Mouse (Mus musculus): ENCODE measurements around the gene Got1. TPM values are rescaled to one million over a fixed set of nuclear protein-coding genes. Genes with fewer than 3 reads are reported as not detected.
"Not testable (repeated sequence)": the region's sequence is repeated elsewhere in the genome, so short reads cannot be mapped to it uniquely, and the experiment has no call there.

Gene Got1
- total RNA-seq, 2 experiments from 2014 or later, result 213 to 228 TPM

- no peak for DNase-seq (ENCODE audit: extremely low spot score in 1 of 2, low spot score in 2 of 2)
- intact Hi-C loops (cut with DNase I), result no loop called here
These were observed 1.2 kb upstream of the Got1 start for GRCm38 (mm10) chr19:43525566-43525965.

GRCm38 (mm10) chr19:43525104-43525482 is 688 bp upstream of the Got1 start:
- intact Hi-C loops (cut with DNase I), result no loop called here
- DNase-seq (ENCODE audit: extremely low spot score in 1 of 2, low spot score in 2 of 2), result peak; percentile 53 to 64

GRCm38 (mm10) chr19:43523551-43523950 is 854 bp downstream of the Got1 start:
- peak in 1 of 2 experiments; percentile 58 for DNase-seq (ENCODE audit: extremely low spot score in 1 of 2, low spot score in 2 of 2)
- intact Hi-C loops (cut with DNase I), result no loop called here

- no peak for DNase-seq (ENCODE audit: extremely low spot score in 1 of 2, low spot score in 2 of 2)
- intact Hi-C loops (cut with DNase I), result no loop called here
These were observed 2.4 kb downstream of the Got1 start for GRCm38 (mm10) chr19:43521996-43522395.

- DNase-seq (ENCODE audit: extremely low spot score in 1 of 2, low spot score in 2 of 2), result no peak
- intact Hi-C loops (cut with DNase I), result no loop called here
These were observed 3.0 kb downstream of the Got1 start for GRCm38 (mm10) chr19:43521362-43521761.

GRCm38 (mm10) chr19:43520402-43520801 is 4.0 kb downstream of the Got1 start:
- intact Hi-C loops (cut with DNase I), result no loop called here
- no peak for DNase-seq (ENCODE audit: extremely low spot score in 1 of 2, low spot score in 2 of 2)

GRCm38 (mm10) chr19:43519226-43519625 is 5.2 kb downstream of the Got1 start:
- no peak for DNase-seq (ENCODE audit: extremely low spot score in 1 of 2, low spot score in 2 of 2)
- intact Hi-C loops (cut with DNase I), result no loop called here

GRCm38 (mm10) chr19:43518261-43518660 is 6.1 kb downstream of the Got1 start:
- intact Hi-C loops (cut with DNase I), result no loop called here
- no peak for DNase-seq (ENCODE audit: extremely low spot score in 1 of 2, low spot score in 2 of 2)

GRCm38 (mm10) chr19:43517808-43518207 is 6.6 kb downstream of the Got1 start:
- DNase-seq (ENCODE audit: extremely low spot score in 1 of 2, low spot score in 2 of 2), result no peak
- intact Hi-C loops (cut with DNase I), result no loop called here

- intact Hi-C loops (cut with DNase I), result no loop called here
- no peak for DNase-seq (ENCODE audit: extremely low spot score in 1 of 2, low spot score in 2 of 2)
These were observed 7.1 kb downstream of the Got1 start for GRCm38 (mm10) chr19:43517320-43517719.

- DNase-seq (ENCODE audit: extremely low spot score in 1 of 2, low spot score in 2 of 2), result no peak
- intact Hi-C loops (cut with DNase I), result no loop called here
These were observed 7.9 kb downstream of the Got1 start for GRCm38 (mm10) chr19:43516397-43517035.

- no peak for DNase-seq (ENCODE audit: extremely low spot score in 1 of 2, low spot score in 2 of 2)
These were observed 8.6 kb downstream of the Got1 start for GRCm38 (mm10) chr19:43515668-43516396.

GRCm38 (mm10) chr19:43513874-43514273 is 10.5 kb downstream of the Got1 start:
- intact Hi-C loops (cut with DNase I), result no loop called here

More at GRCm38 (mm10) chr19:43515668-43516396, 8.6 kb downstream of the Got1 start:
- intact Hi-C loops (cut with DNase I), result no loop called here

GRCm38 (mm10) chr19:43511621-43512620 is 12.5 kb downstream of the Got1 start:
- intact Hi-C loops (cut with DNase I), result no loop called here

More at GRCm38 (mm10) chr19:43513874-43514273, 10.5 kb downstream of the Got1 start:
- no peak for DNase-seq (ENCODE audit: extremely low spot score in 1 of 2, low spot score in 2 of 2)

GRCm38 (mm10) chr19:43510436-43511220 is 13.8 kb downstream of the Got1 start:
- intact Hi-C loops (cut with DNase I), result no loop called here
- DNase-seq (ENCODE audit: extremely low spot score in 1 of 2, low spot score in 2 of 2), result no peak

More at GRCm38 (mm10) chr19:43511621-43512620, 12.5 kb downstream of the Got1 start:
- DNase-seq (ENCODE audit: extremely low spot score in 1 of 2, low spot score in 2 of 2), result no peak

GRCm38 (mm10) chr19:43505441-43505840 is 19.0 kb downstream of the Got1 start:
- intact Hi-C loops (cut with DNase I), result no loop called here
- DNase-seq (ENCODE audit: extremely low spot score in 1 of 2, low spot score in 2 of 2), result no peak

GRCm38 (mm10) chr19:43503593-43503992 is 20.8 kb downstream of the Got1 start:
- intact Hi-C loops (cut with DNase I); DNase-seq (ENCODE audit: extremely low spot score in 1 of 2, low spot score in 2 of 2): not testable (repeated sequence)

- intact Hi-C loops (cut with DNase I), result no loop called here
- no peak for DNase-seq (ENCODE audit: extremely low spot score in 1 of 2, low spot score in 2 of 2)
These were observed 21.8 kb downstream of the Got1 start for GRCm38 (mm10) chr19:43502630-43503029.

All from left cerebral cortex, postnatal 10 days (tissue).